Mouse (Mus musculus): Measurements from ENCODE around the gene Rpl28.
"Not testable (repeated sequence)": the region's sequence is repeated elsewhere in the genome, so short reads cannot be mapped to it uniquely, and the experiment has no call there.

The Rpl28 gene

DNA sequence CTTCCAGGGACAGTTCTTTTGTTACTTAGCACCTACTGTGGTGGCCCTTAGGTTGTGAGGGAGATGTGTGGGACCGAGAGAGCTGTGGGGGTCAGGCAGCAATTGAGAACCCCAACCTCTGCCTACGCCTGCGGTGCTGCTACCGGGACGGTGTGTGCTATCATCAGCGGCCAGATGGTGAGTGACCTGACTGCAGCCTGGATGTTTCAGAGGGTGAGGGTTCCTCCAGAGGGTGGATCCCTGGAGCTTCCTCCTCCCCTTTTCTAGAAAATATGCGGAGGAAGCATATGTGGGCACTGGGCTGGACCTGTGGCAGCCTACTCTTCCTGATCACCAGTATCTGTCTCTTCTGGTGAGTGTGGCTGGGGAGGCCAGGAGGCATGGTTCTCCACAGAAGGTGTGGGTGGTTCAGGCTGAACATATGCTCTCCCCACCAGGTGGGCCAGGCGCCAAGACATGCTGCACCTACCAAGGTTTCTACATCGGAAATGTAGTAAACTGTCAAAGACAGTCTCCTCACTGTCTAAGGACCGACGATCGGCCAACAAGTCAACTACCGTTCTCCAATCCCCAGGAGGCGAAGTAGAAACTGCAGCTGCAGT is 8.9 kb upstream of the Rpl28 start:
- DNase-seq (ENCODE audit: low spot score in 2 of 2), result peak in 1 of 2 experiments; percentile 9

DNA sequence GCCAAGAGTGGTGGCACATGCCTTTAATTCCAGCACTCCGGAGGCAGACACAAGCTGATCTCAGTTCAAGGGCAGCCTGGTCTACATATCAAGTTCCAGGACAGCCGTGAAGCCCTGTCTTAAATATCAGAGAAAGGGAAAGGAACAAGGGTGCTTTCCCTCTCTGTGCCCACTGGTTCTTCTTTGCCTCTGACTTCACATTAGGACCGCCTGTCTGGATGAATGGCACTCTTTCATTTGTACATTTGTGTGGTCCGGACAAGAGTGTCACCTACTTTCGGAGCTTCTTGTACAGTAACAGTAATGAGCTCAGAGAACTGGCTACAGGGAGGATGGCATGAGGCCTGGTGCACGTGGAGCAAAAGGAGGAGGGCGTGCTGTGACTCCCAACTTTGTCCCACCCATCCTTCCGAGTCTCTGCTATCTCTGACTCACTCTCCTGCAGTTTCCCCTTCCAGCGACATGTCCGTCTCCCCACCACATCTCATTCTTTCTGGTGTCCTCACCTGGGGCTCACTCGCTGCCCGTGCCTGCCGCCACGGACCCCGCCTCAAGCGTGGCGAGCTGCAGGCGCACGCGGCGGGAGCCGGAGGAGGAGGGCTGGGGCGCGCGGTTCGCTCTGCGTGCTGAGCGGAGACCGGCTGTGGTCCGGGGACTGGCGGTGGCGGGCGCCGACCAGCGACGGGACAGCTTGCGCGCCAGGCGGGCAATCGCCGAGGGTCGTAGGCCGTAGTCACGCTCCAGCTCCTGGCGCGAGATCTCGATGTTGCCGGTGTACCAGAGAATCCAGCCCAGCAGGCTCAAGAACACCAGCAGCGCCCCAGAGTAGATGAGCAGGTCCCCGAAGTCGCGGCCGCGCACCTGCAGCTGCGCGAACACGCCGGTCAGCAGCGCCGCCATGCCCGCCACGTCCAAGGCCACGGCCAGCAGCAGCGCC is 3.9 kb upstream of the Rpl28 start:
- peak in 1 of 2 experiments; percentile 55 for DNase-seq (ENCODE audit: low spot score in 2 of 2)

DNA sequence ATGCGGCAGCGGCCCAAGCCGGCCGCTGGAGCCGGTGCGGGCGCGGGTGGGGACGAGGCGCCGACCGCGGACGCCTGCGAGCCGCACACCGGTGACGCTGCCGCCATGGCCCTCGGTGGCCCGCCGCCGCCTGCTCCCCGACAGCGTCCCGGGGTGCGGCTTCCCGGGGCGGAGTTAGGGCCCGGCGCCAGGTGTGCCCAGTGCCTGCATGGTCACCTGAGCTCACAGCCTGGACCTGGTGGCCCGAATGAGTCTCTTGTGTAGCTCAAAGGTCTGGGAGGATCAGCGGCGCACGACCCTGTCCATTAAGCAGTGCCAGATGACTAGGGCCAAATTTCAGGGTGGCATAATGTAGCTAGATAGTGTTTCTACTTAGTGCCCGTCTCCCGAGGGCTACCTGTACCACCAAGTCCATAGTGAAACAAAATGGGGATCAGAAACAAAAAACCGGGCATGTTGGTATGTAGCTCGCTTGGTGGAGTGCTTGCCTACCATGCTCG is 3.2 kb upstream of the Rpl28 start, which contains the start of gene Tmem238:
Tmem238 (minus strand) TSS at position 221 of the 500 bp plus-strand sequence.
- peak in 1 of 2 experiments; percentile 37 for DNase-seq (ENCODE audit: low spot score in 2 of 2)

GRCm38 (mm10) chr7:4793248-4793647 is 574 bp downstream of the Rpl28 start:
- not testable (repeated sequence) for DNase-seq (ENCODE audit: low spot score in 2 of 2)

GRCm38 (mm10) chr7:4793674-4794073 is 1.0 kb downstream of the Rpl28 start:
- no peak for DNase-seq (ENCODE audit: low spot score in 2 of 2)

- DNase-seq (ENCODE audit: low spot score in 2 of 2), result no peak
Observed at GRCm38 (mm10) chr7:4794631-4795168, 2.0 kb downstream of the Rpl28 start.

DNA sequence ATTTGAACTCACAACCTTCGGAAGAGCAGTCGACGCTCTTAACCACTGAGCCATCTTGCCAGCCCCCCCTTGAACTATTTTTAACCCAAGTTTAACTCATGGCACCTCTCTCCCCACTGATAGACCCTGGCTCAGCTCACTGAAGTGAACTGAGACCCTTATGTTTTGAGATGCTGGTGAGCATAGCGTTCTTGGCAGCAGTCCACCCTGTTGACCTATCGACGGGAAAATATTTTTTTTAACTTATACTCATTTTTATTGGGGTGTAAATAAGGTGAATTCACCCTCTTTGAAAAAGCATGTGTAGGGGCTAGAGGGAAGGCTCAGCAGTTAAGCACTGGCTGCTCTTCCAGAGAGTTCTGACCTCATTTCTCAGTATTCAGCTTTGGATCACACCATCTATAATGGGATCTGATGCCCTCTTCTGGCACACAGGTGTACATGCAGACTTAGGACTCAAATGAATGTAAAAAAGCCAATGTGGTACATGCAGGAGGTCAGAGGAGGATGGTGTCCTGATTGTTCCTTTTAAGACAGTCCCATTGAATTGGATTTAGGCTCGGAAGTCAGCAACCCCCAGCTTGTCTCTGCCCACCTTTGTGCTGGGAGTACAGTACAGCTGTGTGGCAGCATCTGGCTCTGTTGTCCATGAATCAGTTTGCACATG is 3.2 kb downstream of the Rpl28 start:
- no peak for DNase-seq (ENCODE audit: low spot score in 2 of 2)

DNA sequence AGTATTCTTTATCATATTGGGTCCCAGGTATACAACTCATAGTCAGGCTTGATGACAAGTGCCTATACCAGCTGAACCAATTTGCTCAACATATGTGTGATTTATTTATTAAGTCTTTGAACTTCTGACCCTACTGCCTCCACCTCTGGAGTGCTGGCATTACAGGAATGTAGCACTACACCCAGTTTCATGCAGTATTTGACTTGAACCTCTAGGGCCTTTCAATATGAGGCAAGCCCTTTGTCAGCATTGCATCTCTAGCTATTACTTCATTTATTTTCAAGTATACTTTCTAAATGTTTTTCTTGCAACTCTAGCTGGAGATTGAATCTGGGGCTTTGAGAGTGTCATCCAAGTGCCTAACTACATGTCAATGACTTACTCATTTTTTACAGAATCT is 9.6 kb downstream of the Rpl28 start:
- DNase-seq (ENCODE audit: low spot score in 2 of 2), result no peak

- DNase-seq (ENCODE audit: low spot score in 2 of 2), result no peak
Observed at GRCm38 (mm10) chr7:4806716-4807115, 14.0 kb downstream of the Rpl28 start.

DNA sequence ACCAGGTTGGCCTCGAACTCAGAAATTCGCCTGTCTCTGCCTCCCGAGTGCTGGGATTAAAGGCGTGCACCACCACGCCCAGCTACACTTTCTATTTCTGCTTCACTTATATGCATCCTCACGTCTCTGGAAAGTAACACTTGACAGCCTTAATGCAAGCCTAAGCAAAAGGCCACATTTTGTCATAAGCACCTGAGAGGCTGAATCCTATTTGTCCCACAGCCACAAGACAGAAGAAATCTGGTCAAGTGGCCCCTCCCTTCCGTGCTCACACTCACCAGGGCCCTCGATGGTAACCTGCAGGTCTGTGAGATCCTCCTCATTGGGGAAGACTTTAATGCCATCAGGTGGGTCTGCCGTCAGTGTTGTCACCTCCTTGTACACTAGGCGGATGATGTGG is 18.5 kb downstream of the Rpl28 start:
- DNase-seq (ENCODE audit: low spot score in 2 of 2), result not testable (repeated sequence)

DNA sequence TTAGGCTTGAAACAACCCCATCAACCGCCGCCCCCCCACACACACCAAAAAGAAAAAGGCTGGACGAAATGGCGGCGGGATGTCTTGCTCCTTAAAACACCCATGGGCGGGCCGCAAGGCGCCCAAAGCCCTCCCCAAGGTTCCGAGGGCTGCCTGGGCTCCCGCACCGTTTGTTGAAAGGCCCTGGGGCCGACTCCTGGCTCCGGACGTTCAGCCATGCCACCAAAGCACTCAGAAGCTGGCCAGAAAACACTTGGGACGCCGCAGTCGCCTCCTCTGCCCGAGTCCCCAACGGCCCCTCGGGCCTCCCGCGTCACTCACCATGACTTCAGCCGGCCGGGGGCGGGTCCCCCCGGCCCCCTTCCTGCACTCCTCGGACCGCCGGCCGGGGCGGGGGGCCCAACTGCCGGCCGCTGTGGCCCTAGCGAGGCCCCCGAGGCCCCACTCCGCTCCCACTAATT is 19.2 kb downstream of the Rpl28 start:
- no peak for DNase-seq (ENCODE audit: low spot score in 2 of 2)

GRCm38 (mm10) chr7:4812303-4813104 is 19.8 kb downstream of the Rpl28 start, which contains the start of gene Ube2s:
Gene Ube2s (minus strand): TSS chr7:4812590.
- DNase-seq (ENCODE audit: low spot score in 2 of 2), result peak; percentile 98

GRCm38 (mm10) chr7:4813105-4813791 is 20.6 kb downstream of the Rpl28 start:
- DNase-seq (ENCODE audit: low spot score in 2 of 2), result no peak

GRCm38 (mm10) chr7:4816559-4816958 is 23.9 kb downstream of the Rpl28 start:
- no peak for DNase-seq (ENCODE audit: low spot score in 2 of 2)

GRCm38 (mm10) chr7:4820925-4821324 is 28.3 kb downstream of the Rpl28 start:
- not testable (repeated sequence) for DNase-seq (ENCODE audit: low spot score in 2 of 2)

DNA sequence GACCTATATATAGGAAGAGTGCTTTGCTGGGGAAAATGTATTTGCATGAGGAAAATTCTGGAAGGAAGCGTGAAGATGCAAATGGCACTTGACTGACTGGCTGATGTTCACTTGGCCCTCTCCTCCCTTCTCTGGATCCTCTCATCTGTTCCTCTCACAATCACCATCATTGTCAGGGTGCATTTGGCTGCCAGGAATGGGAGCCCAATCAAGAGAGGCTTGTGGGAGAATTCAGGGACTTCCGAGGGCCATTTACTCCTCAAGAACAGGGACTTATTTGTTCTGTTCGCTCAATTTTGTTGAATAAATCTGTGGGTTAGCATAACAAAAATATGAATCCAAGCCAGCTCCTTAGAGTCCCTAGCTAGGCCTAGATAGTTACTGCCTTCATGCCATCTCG is 29.0 kb downstream of the Rpl28 start:
- no peak for DNase-seq (ENCODE audit: low spot score in 2 of 2)

GRCm38 (mm10) chr7:4822162-4822907 is 29.7 kb downstream of the Rpl28 start:
- no peak for DNase-seq (ENCODE audit: low spot score in 2 of 2)

DNA sequence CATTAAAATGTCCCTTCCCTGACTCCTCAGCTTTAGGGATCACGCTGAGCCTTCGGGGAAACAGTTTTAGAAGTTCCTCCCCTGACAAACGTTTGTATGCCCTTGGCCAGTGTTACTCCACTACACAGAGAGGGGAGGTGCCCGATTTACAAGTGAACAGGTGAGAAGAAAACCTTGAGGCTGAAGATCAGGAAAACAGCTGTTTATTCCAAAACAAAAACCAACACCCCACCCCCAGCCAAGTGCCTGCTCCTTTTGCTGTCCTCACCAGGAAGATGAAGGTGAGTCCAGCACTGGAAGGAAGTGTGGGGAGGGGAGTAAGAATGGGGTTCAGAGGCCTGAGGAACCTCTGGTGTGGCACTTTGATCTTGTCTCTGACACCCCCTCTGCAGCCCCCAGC is 32.7 kb downstream of the Rpl28 start:
- DNase-seq (ENCODE audit: low spot score in 2 of 2), result no peak

DNA sequence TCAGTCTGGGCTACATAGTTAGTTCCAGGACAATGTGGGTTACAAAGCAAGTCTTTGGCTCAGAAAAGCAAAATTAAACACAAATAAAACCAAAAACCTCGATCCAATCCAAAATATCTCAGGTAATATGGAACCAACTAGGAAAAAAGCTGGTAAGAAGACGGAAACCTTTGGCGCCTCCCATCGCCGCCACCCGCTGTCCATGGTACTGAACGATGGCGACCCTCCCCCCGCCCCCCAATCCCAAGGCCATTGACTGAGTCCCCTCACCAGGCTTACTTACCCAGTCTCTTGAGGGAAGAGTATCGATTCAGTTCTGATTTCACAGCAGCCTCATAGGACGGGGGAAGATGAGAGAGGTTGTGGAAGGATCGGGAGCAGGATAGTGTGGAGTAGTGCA is 37.8 kb downstream of the Rpl28 start:
- DNase-seq (ENCODE audit: low spot score in 2 of 2), result no peak

All from frontal cortex, postnatal 10 days (tissue).